Mouse (Mus musculus): ENCODE measurements around the gene Tbx21. TPM values are rescaled to one million over a fixed set of nuclear protein-coding genes. Genes with fewer than 3 reads are reported as not detected.

Tbx21 gene
- polyA plus RNA-seq, 2 experiments = 0.11 TPM; not detected in 1

GRCm38 (mm10) chr11:97050216-97050943 is 64.8 kb downstream of the Tbx21 start, which contains the start of gene Osbpl7:
Osbpl7 (plus strand) TSS chr11:97050628.
- 8% methylated on average over 18 of the region's 18 CpGs for WGBS
- DNase-seq (ENCODE audit: low spot score) (peak; percentile 65), ATAC-seq (ENCODE audit: low FRiP score, low read depth) (peak; percentile 82; the same call in 1 of the 2 replicates)
- Histone ChIP-seq H3K9ac (ENCODE audit: low read depth, low read length, severe bottlenecking) (peak within 1 kb of the TSS; percentile 79), H3K9me3 (ENCODE audit: control insufficient read depth, low read length) (no peaks in the 10 kb centered on the region), H3K4me3 (replicated peaks; ENCODE audit: low read length) (peak within 1 kb of the TSS; percentile 73), H3K36me3 (ENCODE audit: control insufficient read depth, insufficient read depth, low read length) (peaks cover 47% of the 10 kb centered on the region), H3K4me1 (ENCODE audit: control insufficient read depth, insufficient read depth, low read length) (peaks cover 9% of the 10 kb centered on the region), H3K27me3 (ENCODE audit: control insufficient read depth, insufficient read depth, low read length) (no peaks in the 10 kb centered on the region), H3K27ac (replicated peaks; ENCODE audit: low read depth, low read length) (no peak within 1 kb of the TSS), H3K4me2 (replicated peaks; ENCODE audit: low read depth, low read length, severe bottlenecking) (peak within 1 kb of the TSS; percentile 92)
- no peak for TF ChIP-seq POLR2A (IDR thresholded peaks at IDR 0.05; ENCODE audit: borderline replicate concordance, extremely low read depth, insufficient read depth, insufficient read length)

DNA sequence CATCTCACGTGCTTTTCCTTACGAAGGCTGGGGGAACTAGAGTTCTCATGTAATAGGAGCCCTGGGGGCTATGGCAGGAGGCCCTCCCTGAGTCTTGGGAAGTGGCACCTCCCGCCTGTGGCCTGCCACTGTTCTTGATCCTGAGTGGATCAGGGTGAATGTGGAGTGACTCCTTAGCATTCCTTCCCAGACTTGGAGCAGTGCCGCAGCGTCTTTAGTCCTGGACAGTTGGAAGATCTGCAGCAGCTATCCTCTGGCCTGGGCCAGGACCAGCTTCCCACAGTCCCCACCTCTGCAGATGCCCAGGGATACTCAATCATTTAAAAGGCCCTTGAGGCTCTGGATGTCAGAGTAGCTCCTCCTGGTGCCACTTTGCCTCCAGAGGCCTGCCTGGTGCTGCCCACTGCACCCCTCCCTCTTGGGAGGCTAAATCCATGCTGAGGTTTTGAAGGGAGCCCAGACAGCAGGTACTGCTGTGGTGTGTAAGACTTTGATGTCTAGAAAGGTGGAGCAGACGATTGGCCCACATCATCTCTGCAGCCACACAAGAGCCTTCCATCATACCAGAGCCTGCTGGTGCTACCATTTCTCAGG is 65.5 kb downstream of the Tbx21 start:
- no peak for DNase-seq (ENCODE audit: low spot score)
- H3K4me1 ChIP-seq (ENCODE audit: control insufficient read depth, insufficient read depth, low read length) = peaks cover 9% of the 10 kb centered on the region
- no peak overlapping the region for H3K9ac ChIP-seq (ENCODE audit: low read depth, low read length, severe bottlenecking)
- WGBS = 71% methylated on average over 6 of the region's 6 CpGs
- H3K9me3 ChIP-seq (ENCODE audit: control insufficient read depth, low read length) = no peaks in the 10 kb centered on the region
- H3K4me3 ChIP-seq (replicated peaks; ENCODE audit: low read length) = no peak overlapping the region
- TF ChIP-seq POLR2A (IDR thresholded peaks at IDR 0.05; ENCODE audit: borderline replicate concordance, extremely low read depth, insufficient read depth, insufficient read length) = no peak
- no peak overlapping the region for H3K27ac ChIP-seq (replicated peaks; ENCODE audit: low read depth, low read length)
- H3K36me3 ChIP-seq (ENCODE audit: control insufficient read depth, insufficient read depth, low read length) = peaks cover 45% of the 10 kb centered on the region
- H3K27me3 ChIP-seq (ENCODE audit: control insufficient read depth, insufficient read depth, low read length) = no peaks in the 10 kb centered on the region
- ATAC-seq (ENCODE audit: low FRiP score, low read depth) = no peak
- no peak overlapping the region for H3K4me2 ChIP-seq (replicated peaks; ENCODE audit: low read depth, low read length, severe bottlenecking)

DNA sequence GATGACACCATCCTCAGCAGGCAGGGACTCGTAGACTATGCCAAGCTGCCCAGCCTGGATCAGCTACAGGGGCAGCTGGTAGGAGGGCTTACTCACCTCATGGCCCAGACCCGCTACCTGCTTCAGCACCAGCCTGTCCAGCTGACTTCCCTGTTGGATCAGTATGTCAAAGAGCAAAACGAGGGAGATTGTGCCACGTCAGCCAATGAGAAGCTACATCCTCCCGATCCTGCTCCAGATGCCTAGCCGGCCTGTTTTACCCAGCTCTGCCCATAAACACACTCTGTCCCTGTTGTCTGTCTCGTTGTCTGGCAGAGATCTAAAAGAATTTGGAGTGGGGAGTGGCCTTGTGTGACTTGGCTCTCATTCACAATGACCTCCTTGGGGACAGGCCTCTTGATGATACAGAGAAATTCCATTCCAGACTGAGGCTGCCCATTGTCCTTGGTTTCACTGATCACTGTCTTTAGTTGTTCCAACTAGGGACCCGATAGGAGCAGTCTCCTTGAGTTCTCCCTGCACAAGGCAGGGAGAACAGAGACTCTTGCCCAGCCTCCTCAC is 67.0 kb downstream of the Tbx21 start:
- no peak for TF ChIP-seq POLR2A (IDR thresholded peaks at IDR 0.05; ENCODE audit: borderline replicate concordance, extremely low read depth, insufficient read depth, insufficient read length)
- peaks cover 9% of the 10 kb centered on the region for H3K4me1 ChIP-seq (ENCODE audit: control insufficient read depth, insufficient read depth, low read length)
- WGBS = 83% methylated on average over 8 of the region's 8 CpGs
- ATAC-seq (ENCODE audit: low FRiP score, low read depth) = no peak
- no peak overlapping the region for H3K9ac ChIP-seq (ENCODE audit: low read depth, low read length, severe bottlenecking)
- H3K9me3 ChIP-seq (ENCODE audit: control insufficient read depth, low read length) = no peaks in the 10 kb centered on the region
- H3K36me3 ChIP-seq (ENCODE audit: control insufficient read depth, insufficient read depth, low read length) = peaks cover 40% of the 10 kb centered on the region
- no peak overlapping the region for H3K4me2 ChIP-seq (replicated peaks; ENCODE audit: low read depth, low read length, severe bottlenecking)
- DNase-seq (ENCODE audit: low spot score) = no peak
- H3K4me3 ChIP-seq (replicated peaks; ENCODE audit: low read length) = no peak overlapping the region
- H3K27ac ChIP-seq (replicated peaks; ENCODE audit: low read depth, low read length) = no peak overlapping the region
- no peaks in the 10 kb centered on the region for H3K27me3 ChIP-seq (ENCODE audit: control insufficient read depth, insufficient read depth, low read length)

Small RNAs within 50 kb of the gene (microRNA-seq; reads per million reads assigned to microRNA genes)
- not detected for gene Mir7235
- 1.4 reads per million for gene Mir8103

Other genes with a start within 250 kb of the Tbx21 start
- gene Cdk5rap3, start 198.8 kb downstream of the Tbx21 start, polyA plus RNA-seq (2012; rRNA removed) = 71.4 and 74.5 TPM in 2 replicates
- 79.6 and 83.6 TPM in 2 replicates for gene Cdk5rap3, start 198.8 kb downstream of the Tbx21 start, polyA plus RNA-seq (2014; fragmentation: Nextera tagmentation; extraction: Ambion mirVana)
- gene Prr15l, start 187.2 kb downstream of the Tbx21 start, polyA plus RNA-seq (2012; rRNA removed) = 0.47 and 1.2 TPM in 2 replicates
- gene Prr15l, start 187.2 kb downstream of the Tbx21 start, polyA plus RNA-seq (2014; fragmentation: Nextera tagmentation; extraction: Ambion mirVana) = 3.3 and 3.7 TPM in 2 replicates
- gene Pnpo, start 171.3 kb downstream of the Tbx21 start, polyA plus RNA-seq (2012; rRNA removed) = 13.9 and 15.4 TPM in 2 replicates
- gene Pnpo, start 171.3 kb downstream of the Tbx21 start, polyA plus RNA-seq (2014; fragmentation: Nextera tagmentation; extraction: Ambion mirVana) = 22.6 and 24.2 TPM in 2 replicates
- gene Sp2, start 132.4 kb downstream of the Tbx21 start, polyA plus RNA-seq (2012; rRNA removed) = 16.0 and 22.3 TPM in 2 replicates
- 17.1 and 18.7 TPM in 2 replicates for gene Sp2, start 132.4 kb downstream of the Tbx21 start, polyA plus RNA-seq (2014; fragmentation: Nextera tagmentation; extraction: Ambion mirVana)
- 4.8 and 5.6 TPM in 2 replicates for gene Sp6, start 101.9 kb downstream of the Tbx21 start, polyA plus RNA-seq (2012; rRNA removed)
- 3.9 and 4.5 TPM in 2 replicates for gene Sp6, start 101.9 kb downstream of the Tbx21 start, polyA plus RNA-seq (2014; fragmentation: Nextera tagmentation; extraction: Ambion mirVana)
- gene Scrn2, start 85.4 kb downstream of the Tbx21 start, polyA plus RNA-seq (2012; rRNA removed) = 23.3 and 29.0 TPM in 2 replicates
- 20.3 and 21.4 TPM in 2 replicates for gene Scrn2, start 85.4 kb downstream of the Tbx21 start, polyA plus RNA-seq (2014; fragmentation: Nextera tagmentation; extraction: Ambion mirVana)
- gene Lrrc46, start 73.9 kb downstream of the Tbx21 start, polyA plus RNA-seq (2012; rRNA removed) = 0.63 and 0.95 TPM in 2 replicates
- gene Lrrc46, start 73.9 kb downstream of the Tbx21 start, polyA plus RNA-seq (2014; fragmentation: Nextera tagmentation; extraction: Ambion mirVana) = 0.69 and 0.91 TPM in 2 replicates
- gene Mrpl10, start 73.8 kb downstream of the Tbx21 start, polyA plus RNA-seq (2012; rRNA removed) = 84.5 and 92.2 TPM in 2 replicates
- 77.3 and 82.3 TPM in 2 replicates for gene Mrpl10, start 73.8 kb downstream of the Tbx21 start, polyA plus RNA-seq (2014; fragmentation: Nextera tagmentation; extraction: Ambion mirVana)
- gene Osbpl7, start 64.7 kb downstream of the Tbx21 start, polyA plus RNA-seq (2012; rRNA removed) = 12.7 and 15.9 TPM in 2 replicates
- gene Osbpl7, start 64.7 kb downstream of the Tbx21 start, polyA plus RNA-seq (2014; fragmentation: Nextera tagmentation; extraction: Ambion mirVana) = 6.9 and 7.0 TPM in 2 replicates
- 62.2 and 82.9 TPM in 2 replicates for gene Tbkbp1, start 36.2 kb upstream of the Tbx21 start, polyA plus RNA-seq (2012; rRNA removed)
- 9.7 and 11.6 TPM in 2 replicates for gene Tbkbp1, start 36.2 kb upstream of the Tbx21 start, polyA plus RNA-seq (2014; fragmentation: Nextera tagmentation; extraction: Ambion mirVana)
- 123 and 145 TPM in 2 replicates for gene Kpnb1, start 72.5 kb upstream of the Tbx21 start, polyA plus RNA-seq (2012; rRNA removed)
- 71.5 and 71.8 TPM in 2 replicates for gene Kpnb1, start 72.5 kb upstream of the Tbx21 start, polyA plus RNA-seq (2014; fragmentation: Nextera tagmentation; extraction: Ambion mirVana)
- gene Npepps, start 165.3 kb upstream of the Tbx21 start, polyA plus RNA-seq (2012; rRNA removed) = 54.6 and 63.5 TPM in 2 replicates
- 73.9 and 83.6 TPM in 2 replicates for gene Npepps, start 165.3 kb upstream of the Tbx21 start, polyA plus RNA-seq (2014; fragmentation: Nextera tagmentation; extraction: Ambion mirVana)
- 20.3 and 22.7 TPM in 2 replicates for gene Mrpl45, start 200.4 kb upstream of the Tbx21 start, polyA plus RNA-seq (2012; rRNA removed)
- 42.4 and 42.8 TPM in 2 replicates for gene Mrpl45, start 200.4 kb upstream of the Tbx21 start, polyA plus RNA-seq (2014; fragmentation: Nextera tagmentation; extraction: Ambion mirVana)
- gene Gpr179, start 236.7 kb upstream of the Tbx21 start, polyA plus RNA-seq (2012; rRNA removed) = 0.08 and 0.09 TPM in 2 replicates
- gene Gpr179, start 236.7 kb upstream of the Tbx21 start, polyA plus RNA-seq (2014; fragmentation: Nextera tagmentation; extraction: Ambion mirVana) = 0.07 TPM in 2 replicates
- 13.7 and 14.1 TPM in 2 replicates for gene Socs7, start 247.2 kb upstream of the Tbx21 start, polyA plus RNA-seq (2012; rRNA removed)
- 2.6 and 3.0 TPM in 2 replicates for gene Socs7, start 247.2 kb upstream of the Tbx21 start, polyA plus RNA-seq (2014; fragmentation: Nextera tagmentation; extraction: Ambion mirVana)

Data from limb, embryonic 14.5 days (tissue).